ENCODE assay signal across 9 mouse cellular contexts in the genomic region with DNA sequence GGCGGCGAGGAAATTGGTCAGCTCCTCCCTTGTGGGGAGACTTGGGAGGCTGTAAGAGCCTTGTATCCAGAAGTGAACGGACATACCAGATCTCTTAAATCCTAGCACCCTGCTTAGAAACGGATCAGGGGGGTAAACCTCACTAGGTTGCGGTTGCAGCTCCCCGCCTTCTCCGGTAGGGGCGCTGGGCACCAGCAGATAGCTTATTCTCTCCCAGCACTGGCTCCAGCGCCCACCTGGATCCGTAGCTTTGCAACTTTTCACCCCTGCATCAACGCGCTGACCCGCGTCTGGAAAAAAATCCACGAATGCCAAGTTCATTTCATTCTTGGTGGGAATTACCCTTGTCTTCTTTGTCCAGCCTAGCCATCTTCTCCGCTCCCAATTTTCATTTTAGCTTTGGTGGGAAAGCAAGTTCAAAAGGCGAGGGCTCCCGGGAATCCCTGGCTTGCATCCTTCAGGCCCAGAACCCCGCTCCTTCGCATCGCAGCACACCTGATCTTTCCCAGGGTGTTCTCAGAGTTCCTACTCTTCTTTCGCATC. TPM values are rescaled to one million over a fixed set of nuclear protein-coding genes. Genes with fewer than 3 reads are reported as not detected.
A peak's percentile ranks its signal among the peaks of the same experiment; 100 is the strongest.
DNase-seq lines count a peak whose midpoint lies in the region; ATAC-seq lines count a peak whose summit lies in the region.
"Had no signal": no experiment of that assay in that cellular context is flagged by ENCODE, and none has a peak within 500 bp of the region (broad histone marks: within the 10 kb centered on the region; RNA-seq: fewer than 3 reads in every experiment).

No protein-coding gene starts in this region.

- H3K36me3 ChIP-seq in forebrain, embryonic 14.5 days (ENCODE audit: control insufficient read depth, insufficient read depth, low read length), result no peaks in the 10 kb centered on the region
- H3K36me3 ChIP-seq in hindbrain, embryonic 14.5 days (replicated peaks; ENCODE audit: control insufficient read depth, insufficient read depth), result no peaks in the 10 kb centered on the region
- H3K36me3 ChIP-seq in midbrain, embryonic 10.5 days, result no peaks in the 10 kb centered on the region
- no peaks in the 10 kb centered on the region for H3K36me3 ChIP-seq in stomach, embryonic 14.5 days (ENCODE audit: control insufficient read depth, insufficient read depth, low read length)

- peak; percentile 28 for DNase-seq in urinary bladder, postnatal 14 days (ENCODE audit: low spot score)
- no peak for DNase-seq in urinary bladder, adult 2 months (ENCODE audit: low spot score)
- DNase-seq in forebrain, embryonic 14.5 days (ENCODE audit: low spot score), result peak; percentile 85
- DNase-seq in hindbrain, embryonic 14.5 days (ENCODE audit: low spot score), result peak; percentile 84
- peak; percentile 74 to 77 for DNase-seq in layer of hippocampus, postnatal 36 days
- peak; percentile 78 for DNase-seq in midbrain, embryonic 10.5 days (ENCODE audit: low spot score)
- no peak for DNase-seq in adrenal gland, adult 18-20 months (ENCODE audit: low spot score in 2 of 2)

- ATAC-seq in forebrain, embryonic 14.5 days, result peak; percentile 54; the same call in 1 of the 2 replicates
- ATAC-seq in hindbrain, embryonic 14.5 days (ENCODE audit: low FRiP score), result 0 out of 2 replicates have a peak, but pooled peaks have one; percentile 27
- ATAC-seq in stomach, embryonic 14.5 days (ENCODE audit: insufficient number of reproducible peaks, insufficient read depth, low FRiP score, low read depth), result no peak

- H3K4me1 ChIP-seq in forebrain, embryonic 14.5 days (ENCODE audit: control insufficient read depth, insufficient read depth, low read length), result peaks cover 22% of the 10 kb centered on the region; the same call in 1 of the 2 replicates
- peaks cover 15% of the 10 kb centered on the region for H3K4me1 ChIP-seq in hindbrain, embryonic 14.5 days (replicated peaks; ENCODE audit: control insufficient read depth, insufficient read depth, low read length)
- peaks cover 48% of the 10 kb centered on the region for H3K4me1 ChIP-seq in midbrain, embryonic 10.5 days
- no peaks in the 10 kb centered on the region for H3K4me1 ChIP-seq in stomach, embryonic 14.5 days (ENCODE audit: control insufficient read depth, insufficient read depth, low read length)

- H3K4me3 ChIP-seq in forebrain, embryonic 14.5 days (ENCODE audit: low read depth, low read length), result peak overlapping the region; percentile 58
- peak overlapping the region; percentile 59 for H3K4me3 ChIP-seq in hindbrain, embryonic 14.5 days (replicated peaks; ENCODE audit: low read length)
- H3K4me3 ChIP-seq in midbrain, embryonic 10.5 days, result peak overlapping the region; percentile 72
- H3K4me3 ChIP-seq in stomach, embryonic 14.5 days (ENCODE audit: low read depth, low read length), result 0 out of 2 replicates have a peak overlapping the region, but pooled peaks have one; percentile 51

- peak overlapping the region; percentile 100 for H3K4me2 ChIP-seq in forebrain, embryonic 14.5 days (ENCODE audit: low read length)
- peak overlapping the region; percentile 90 for H3K4me2 ChIP-seq in hindbrain, embryonic 14.5 days (replicated peaks)
- H3K4me2 ChIP-seq in stomach, embryonic 14.5 days (replicated peaks; ENCODE audit: low read depth, low read length), result peak overlapping the region; percentile 96; the same call in 1 of the 2 replicates

- H3K9ac ChIP-seq in forebrain, embryonic 14.5 days (ENCODE audit: low read length), result no peak overlapping the region
- H3K9ac ChIP-seq in hindbrain, embryonic 14.5 days, result peak overlapping the region; percentile 80; the same call in 1 of the 2 replicates
- no peak overlapping the region for H3K9ac ChIP-seq in stomach, embryonic 14.5 days (replicated peaks; ENCODE audit: low read depth, low read length)

- H3K9me3 ChIP-seq in forebrain, embryonic 14.5 days (replicated peaks; ENCODE audit: control insufficient read depth, low read length), result no peaks in the 10 kb centered on the region
- H3K9me3 ChIP-seq in hindbrain, embryonic 14.5 days (ENCODE audit: control insufficient read depth, low read length), result no peaks in the 10 kb centered on the region
- no peaks in the 10 kb centered on the region for H3K9me3 ChIP-seq in midbrain, embryonic 10.5 days (replicated peaks)
- no peaks in the 10 kb centered on the region for H3K9me3 ChIP-seq in stomach, embryonic 14.5 days (ENCODE audit: control insufficient read depth, low read depth, low read length)

- H3K27ac ChIP-seq in forebrain, embryonic 14.5 days (ENCODE audit: low read depth, low read length), result no peak overlapping the region
- H3K27ac ChIP-seq in hindbrain, embryonic 14.5 days, result 0 out of 2 replicates have a peak overlapping the region, but pooled peaks have one; percentile 73
- H3K27ac ChIP-seq in midbrain, embryonic 10.5 days (replicated peaks), result no peak overlapping the region
- no peak overlapping the region for H3K27ac ChIP-seq in stomach, embryonic 14.5 days (ENCODE audit: low read length)

- H3K27me3 ChIP-seq in forebrain, embryonic 14.5 days (replicated peaks; ENCODE audit: control insufficient read depth, insufficient read depth, low read length), result peaks cover 21% of the 10 kb centered on the region
- peaks cover 6% of the 10 kb centered on the region; the same call in 1 of the 2 replicates for H3K27me3 ChIP-seq in hindbrain, embryonic 14.5 days (ENCODE audit: control insufficient read depth, insufficient read depth, low read length)
- H3K27me3 ChIP-seq in midbrain, embryonic 10.5 days (ENCODE audit: low read depth, poor library complexity, severe bottlenecking), result peaks cover 57% of the 10 kb centered on the region
- H3K27me3 ChIP-seq in stomach, embryonic 14.5 days (ENCODE audit: control insufficient read depth, insufficient read depth, low read length), result peaks cover 13% of the 10 kb centered on the region; the same call in 1 of the 2 replicates

- WGBS in forebrain, embryonic 14.5 days, result 2% methylated on average over 22 of the region's 22 CpGs
- WGBS in hindbrain, embryonic 14.5 days, result 1% methylated on average over 22 of the region's 22 CpGs
- 1% methylated on average over 22 of the region's 22 CpGs for WGBS in midbrain, embryonic 10.5 days
- WGBS in stomach, embryonic 14.5 days, result 1% methylated on average over 22 of the region's 22 CpGs

RNA-seq across cellular contexts. Expression of a gene that starts 1.8 kb away (rescaled TPM):
- polyA plus RNA-seq in urinary bladder, adult 2 months (2012; rRNA removed), result not detected in 2 replicates
- polyA plus RNA-seq in forebrain, embryonic 14.5 days (2014; fragmentation: Nextera tagmentation; extraction: Ambion mirVana), result 5.3 and 7.2 TPM in 2 replicates
- 16.9 and 20.2 TPM in 2 replicates for polyA plus RNA-seq in hindbrain, embryonic 14.5 days (2014; fragmentation: Nextera tagmentation; extraction: Ambion mirVana)
- 10 to 100 TPM; 33.0 TPM for total RNA-seq in layer of hippocampus, postnatal 36 days (2021)
- polyA plus RNA-seq in midbrain, embryonic 10.5 days (2016; fragmentation: Nextera tagmentation; extraction: Ambion mirVana), result 0.99 and 1.9 TPM in 2 replicates
- 1.6 and 1.8 TPM in 2 replicates for polyA plus RNA-seq in stomach, embryonic 14.5 days (2014; fragmentation: Nextera tagmentation; extraction: Ambion mirVana)
- not detected for total RNA-seq in adrenal gland, adult 18-20 months (2021)
- total RNA-seq: adrenal gland, postnatal 36 days had no signal

Comparison
In these comparisons a context has a peak if more than half of its experiments do, and no peak if none do; other contexts are left out.
1. DNase-seq: peak in urinary bladder, postnatal 14 days (single experiment), forebrain, embryonic 14.5 days (single experiment), hindbrain, embryonic 14.5 days (single experiment), layer of hippocampus, postnatal 36 days (2 of 2) and midbrain, embryonic 10.5 days (single experiment); none in urinary bladder, adult 2 months (single experiment) and adrenal gland, adult 18-20 months (0 of 2).
2. Peak in every context shown above with its lines, with median percentiles within 50 percentile points of each other: H3K4me2 ChIP-seq and H3K4me3 ChIP-seq.